Mouse (Mus musculus): ENCODE results near the gene Hnf1b. TPM values are rescaled to one million over a fixed set of nuclear protein-coding genes. Genes with fewer than 3 reads are reported as not detected.
A peak's percentile ranks its signal among the peaks of the same experiment; 100 is the strongest.

Gene Hnf1b
- total RNA-seq (2021), result not detected
- long read RNA-seq, experiment 1, result 0 reads
- long read RNA-seq, experiment 2, result 0 reads

- DNase-seq (ENCODE audit: low spot score), result no peak
Observed at GRCm38 (mm10) chr11:83849529-83850335, at the start of gene Hnf1b. Gene Hnf1b, plus strand, starts transcription at chr11:83850063.

GRCm38 (mm10) chr11:83802166-83802565 is 47.7 kb upstream of the Hnf1b start:
- DNase-seq (ENCODE audit: low spot score), result no peak

GRCm38 (mm10) chr11:83802581-83802980 is 47.3 kb upstream of the Hnf1b start:
- no peak for DNase-seq (ENCODE audit: low spot score)

GRCm38 (mm10) chr11:83810441-83810840 is 39.4 kb upstream of the Hnf1b start:
- no peak for DNase-seq (ENCODE audit: low spot score)

- no peak for DNase-seq (ENCODE audit: low spot score)
Observed at GRCm38 (mm10) chr11:83815191-83815590, 34.7 kb upstream of the Hnf1b start.

- peak; percentile 46 for DNase-seq (ENCODE audit: low spot score)
Observed at GRCm38 (mm10) chr11:83815628-83816027, 34.2 kb upstream of the Hnf1b start.

- no peak for DNase-seq (ENCODE audit: low spot score)
Observed at GRCm38 (mm10) chr11:83817048-83817447, 32.8 kb upstream of the Hnf1b start.

GRCm38 (mm10) chr11:83817994-83818393 is 31.9 kb upstream of the Hnf1b start:
- no peak for DNase-seq (ENCODE audit: low spot score)

GRCm38 (mm10) chr11:83818591-83819127 is 31.2 kb upstream of the Hnf1b start:
- DNase-seq (ENCODE audit: low spot score), result no peak

GRCm38 (mm10) chr11:83819806-83820483 is 29.9 kb upstream of the Hnf1b start:
- no peak for DNase-seq (ENCODE audit: low spot score)

GRCm38 (mm10) chr11:83826142-83826541 is 23.7 kb upstream of the Hnf1b start:
- no peak for DNase-seq (ENCODE audit: low spot score)

GRCm38 (mm10) chr11:83828553-83829142 is 21.2 kb upstream of the Hnf1b start:
- no peak for DNase-seq (ENCODE audit: low spot score)

GRCm38 (mm10) chr11:83832389-83832788 is 17.5 kb upstream of the Hnf1b start:
- DNase-seq (ENCODE audit: low spot score), result peak; percentile 12

GRCm38 (mm10) chr11:83833517-83833916 is 16.3 kb upstream of the Hnf1b start:
- no peak for DNase-seq (ENCODE audit: low spot score)

- DNase-seq (ENCODE audit: low spot score), result no peak
Observed at GRCm38 (mm10) chr11:83833959-83834496, 15.8 kb upstream of the Hnf1b start.

- DNase-seq (ENCODE audit: low spot score), result no peak
Observed at GRCm38 (mm10) chr11:83839451-83839850, 10.4 kb upstream of the Hnf1b start.

- no peak for DNase-seq (ENCODE audit: low spot score)
Observed at GRCm38 (mm10) chr11:83843534-83843933, 6.3 kb upstream of the Hnf1b start.

GRCm38 (mm10) chr11:83850586-83851272 is 866 bp downstream of the Hnf1b start:
- no peak for DNase-seq (ENCODE audit: low spot score)

- no peak for DNase-seq (ENCODE audit: low spot score)
Observed at GRCm38 (mm10) chr11:83851273-83852015, 1.6 kb downstream of the Hnf1b start.

- no peak for DNase-seq (ENCODE audit: low spot score)
Observed at GRCm38 (mm10) chr11:83852016-83852355, 2.1 kb downstream of the Hnf1b start.

All from gastrocnemius, adult 18-20 months (tissue).